Mouse (Mus musculus): ENCODE measurements at regions not wholly inside any gene's neighbourhood (a gene's known extent, or its start where the extent isn't known, plus 50 kb on each side); places are given as distances from the start of the nearest gene placed in this dataset.

DNA sequence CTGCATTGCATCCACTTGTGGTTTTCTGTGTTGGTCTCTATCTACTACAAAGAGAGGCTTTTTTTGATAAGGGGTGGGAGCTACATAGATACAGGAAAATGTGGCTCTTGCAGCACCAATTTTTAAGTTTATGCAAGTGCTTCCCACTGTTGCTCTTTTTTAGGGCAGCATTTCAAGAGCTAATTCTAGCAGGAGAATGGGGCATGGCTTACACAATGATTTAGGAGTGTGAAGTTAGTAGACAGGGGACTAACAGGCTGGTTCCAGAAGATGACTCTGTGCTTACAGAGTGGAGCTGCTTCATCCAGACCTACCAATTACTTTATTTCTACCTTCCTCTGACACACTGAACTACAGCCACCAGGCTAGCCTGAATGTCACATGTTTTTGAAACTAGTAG lies 125.9 kb upstream of the Nxpe4 start:
- TF ChIP-seq POLR2A (IDR thresholded peaks at IDR 0.05; ENCODE audit: borderline replicate concordance, insufficient read depth, low read length) (no peak), CTCF (IDR thresholded peaks at IDR 0.05; ENCODE audit: borderline replicate concordance, insufficient read depth, low read depth, low read length) (no peak)

All from cerebellum, adult 2 months (tissue).